Mouse (Mus musculus) kidney, adult 18-20 months (tissue): Measurements from ENCODE around the gene Entpd3.

Experiments
- DNase-seq: peaks from one replicate; pipeline ENCODE4 v3.0.0; 2021

The Entpd3 gene

GRCm38 (mm10) chr9:120541411-120541810 lies 1.8 kb downstream of the Entpd3 start:
- no peak for DNase-seq

GRCm38 (mm10) chr9:120542241-120542640 lies 2.6 kb downstream of the Entpd3 start:
- no peak for DNase-seq

- no peak for DNase-seq
These were observed 6.4 kb downstream of the Entpd3 start for GRCm38 (mm10) chr9:120545994-120546393.

- DNase-seq = no peak
These were observed 6.9 kb downstream of the Entpd3 start for GRCm38 (mm10) chr9:120546482-120546881.

GRCm38 (mm10) chr9:120547026-120547668 lies 7.5 kb downstream of the Entpd3 start:
- DNase-seq = no peak

GRCm38 (mm10) chr9:120550778-120551177 lies 11.2 kb downstream of the Entpd3 start:
- DNase-seq = no peak

GRCm38 (mm10) chr9:120563590-120563989 lies 24.0 kb downstream of the Entpd3 start:
- DNase-seq = no peak

GRCm38 (mm10) chr9:120564247-120564646 lies 24.6 kb downstream of the Entpd3 start:
- DNase-seq = no peak

GRCm38 (mm10) chr9:120566384-120566783 lies 26.8 kb downstream of the Entpd3 start:
- no peak for DNase-seq

GRCm38 (mm10) chr9:120568917-120569316 lies 29.3 kb downstream of the Entpd3 start:
- no peak for DNase-seq

GRCm38 (mm10) chr9:120569721-120570333 lies 30.2 kb downstream of the Entpd3 start:
- DNase-seq = peak; percentile 33

GRCm38 (mm10) chr9:120570334-120570725 lies 30.7 kb downstream of the Entpd3 start:
- DNase-seq = no peak

GRCm38 (mm10) chr9:120570741-120571592 lies 31.3 kb downstream of the Entpd3 start, which contains the start of gene Rpl14:
Gene Rpl14 (plus strand): TSS chr9:120571444.
- DNase-seq = peak; percentile 98

- no peak for DNase-seq
These were observed 32.2 kb downstream of the Entpd3 start for GRCm38 (mm10) chr9:120571593-120572385.

- no peak for DNase-seq
These were observed 36.4 kb downstream of the Entpd3 start for GRCm38 (mm10) chr9:120575748-120576661.

GRCm38 (mm10) chr9:120576662-120577013 lies 37.0 kb downstream of the Entpd3 start:
- no peak for DNase-seq

- DNase-seq = peak; percentile 83
These were observed 37.6 kb downstream of the Entpd3 start for GRCm38 (mm10) chr9:120577133-120577651.

GRCm38 (mm10) chr9:120577706-120578405 lies 38.2 kb downstream of the Entpd3 start:
- DNase-seq = no peak

- no peak for DNase-seq
These were observed 39.1 kb downstream of the Entpd3 start for GRCm38 (mm10) chr9:120578701-120579100.

GRCm38 (mm10) chr9:120579808-120580207 lies 40.2 kb downstream of the Entpd3 start:
- DNase-seq = no peak
